Mouse (Mus musculus): Measurements from ENCODE around the gene A630095N17Rik. TPM values are rescaled to one million over a fixed set of nuclear protein-coding genes. Genes with fewer than 3 reads are reported as not detected.

A630095N17Rik gene
- polyA plus RNA-seq, 1 experiment from 2014 or later = not detected

DNA sequence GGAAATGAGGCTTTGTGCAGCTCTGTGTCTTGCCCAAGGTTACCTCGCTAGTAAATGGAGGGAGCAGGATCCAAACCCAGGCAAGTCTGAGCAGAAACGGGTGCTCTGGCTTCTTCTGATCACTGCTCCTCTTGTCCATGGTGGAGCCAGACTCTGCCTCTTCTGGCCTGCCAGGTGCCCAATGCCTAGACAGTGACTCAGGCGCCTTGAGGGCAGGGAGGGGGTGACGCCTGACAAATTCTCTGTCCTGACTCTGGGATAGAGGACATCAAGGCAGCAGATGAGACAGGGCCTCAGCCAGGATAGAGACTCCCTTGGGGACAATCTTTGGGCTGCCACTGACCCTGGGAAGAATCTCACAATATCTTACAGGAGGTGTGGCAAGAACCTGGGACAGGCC, 678 bp downstream of the A630095N17Rik start:
- H3K4me3 ChIP-seq (replicated peaks; ENCODE audit: low read depth, low read length) = no peak overlapping the region
- no peaks in the 10 kb centered on the region for H3K9me3 ChIP-seq (ENCODE audit: control insufficient read depth, low read length)
- H3K27ac ChIP-seq (replicated peaks; ENCODE audit: low read depth, low read length) = no peak overlapping the region
- no peaks in the 10 kb centered on the region for H3K36me3 ChIP-seq (ENCODE audit: control insufficient read depth, insufficient read depth, low read length)
- H3K9ac ChIP-seq (replicated peaks; ENCODE audit: low read length) = no peak overlapping the region
- DNase-seq = no peak
- no peak for ATAC-seq (ENCODE audit: low FRiP score, low TSS enrichment)
- H3K4me2 ChIP-seq (ENCODE audit: low read length) = no peak overlapping the region
- H3K4me1 ChIP-seq (ENCODE audit: control insufficient read depth, insufficient read depth, low read length) = no peaks in the 10 kb centered on the region
- 78% methylated on average over 4 of the region's 4 CpGs for WGBS
- no peaks in the 10 kb centered on the region for H3K27me3 ChIP-seq (ENCODE audit: control insufficient read depth, insufficient read depth, low read length)

DNA sequence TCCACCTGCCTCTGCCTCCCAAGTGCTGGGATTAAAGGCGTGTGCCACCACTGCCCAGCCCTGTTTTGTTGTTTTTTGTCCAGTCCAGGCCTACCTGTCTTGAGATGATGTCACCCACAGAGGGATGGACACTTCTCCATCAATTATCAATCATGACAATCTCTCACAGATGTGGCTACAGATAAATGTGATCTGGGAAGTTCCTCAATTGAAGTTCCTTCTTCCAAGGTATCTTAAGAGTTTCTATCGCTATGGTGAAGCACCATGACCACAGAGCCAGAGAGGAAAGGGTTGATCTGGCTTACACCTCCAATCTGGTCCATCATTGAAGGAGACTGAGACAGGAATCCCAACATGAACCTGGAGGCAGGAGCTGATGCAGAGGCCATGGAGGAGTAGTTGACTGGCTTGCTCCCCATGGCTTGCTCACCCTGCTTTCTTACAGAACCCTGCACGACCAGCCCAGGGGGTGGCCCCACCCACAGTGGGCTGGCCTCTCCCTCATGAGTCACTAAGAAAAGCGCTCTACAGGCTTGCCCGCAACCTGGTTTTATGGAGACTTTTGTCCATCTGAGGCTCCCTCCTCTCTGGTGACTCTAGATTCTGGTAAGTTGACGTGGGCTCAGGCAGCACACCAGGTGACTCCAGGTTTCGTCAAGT, 1.4 kb downstream of the A630095N17Rik start:
- no peak overlapping the region for H3K9ac ChIP-seq (replicated peaks; ENCODE audit: low read length)
- no peaks in the 10 kb centered on the region for H3K27me3 ChIP-seq (ENCODE audit: control insufficient read depth, insufficient read depth, low read length)
- H3K27ac ChIP-seq (replicated peaks; ENCODE audit: low read depth, low read length) = no peak overlapping the region
- H3K9me3 ChIP-seq (ENCODE audit: control insufficient read depth, low read length) = no peaks in the 10 kb centered on the region
- H3K4me2 ChIP-seq (ENCODE audit: low read length) = no peak overlapping the region
- DNase-seq (no peak), ATAC-seq (ENCODE audit: low FRiP score, low TSS enrichment) (no peak)
- WGBS = 75% methylated on average over 7 of the region's 7 CpGs
- no peaks in the 10 kb centered on the region for H3K36me3 ChIP-seq (ENCODE audit: control insufficient read depth, insufficient read depth, low read length)
- H3K4me3 ChIP-seq (replicated peaks; ENCODE audit: low read depth, low read length) = no peak overlapping the region
- H3K4me1 ChIP-seq (ENCODE audit: control insufficient read depth, insufficient read depth, low read length) = no peaks in the 10 kb centered on the region

DNA sequence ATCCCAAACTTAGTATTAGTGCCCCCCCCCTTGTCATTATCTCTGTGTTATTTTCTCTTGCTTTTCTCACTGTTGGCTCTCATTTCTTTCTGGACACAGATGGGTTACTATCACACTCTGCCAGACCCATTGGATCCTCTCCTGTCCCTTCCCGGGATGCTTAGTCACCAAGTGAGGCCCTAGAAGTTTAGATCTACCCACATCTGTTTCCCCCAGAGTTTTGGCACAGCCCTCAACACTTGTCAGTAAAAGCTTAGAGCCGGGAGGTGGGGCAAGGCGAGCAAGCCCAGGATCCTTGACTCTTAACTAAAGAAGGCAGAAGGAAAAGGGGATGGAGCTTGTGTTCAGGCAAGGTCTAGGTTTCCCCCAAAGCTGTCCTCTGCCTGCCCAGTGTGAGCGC, 2.7 kb downstream of the A630095N17Rik start:
- ATAC-seq (ENCODE audit: low FRiP score, low TSS enrichment) = no peak
- no peak for DNase-seq
- Histone ChIP-seq H3K27ac (replicated peaks; ENCODE audit: low read depth, low read length) (no peak overlapping the region), H3K36me3 (ENCODE audit: control insufficient read depth, insufficient read depth, low read length) (no peaks in the 10 kb centered on the region), H3K9ac (replicated peaks; ENCODE audit: low read length) (no peak overlapping the region), H3K4me2 (ENCODE audit: low read length) (no peak overlapping the region), H3K9me3 (ENCODE audit: control insufficient read depth, low read length) (no peaks in the 10 kb centered on the region), H3K4me3 (replicated peaks; ENCODE audit: low read depth, low read length) (no peak overlapping the region), H3K4me1 (ENCODE audit: control insufficient read depth, insufficient read depth, low read length) (no peaks in the 10 kb centered on the region), H3K27me3 (ENCODE audit: control insufficient read depth, insufficient read depth, low read length) (no peaks in the 10 kb centered on the region)
- 70% methylated on average over 4 of the region's 4 CpGs for WGBS

DNA sequence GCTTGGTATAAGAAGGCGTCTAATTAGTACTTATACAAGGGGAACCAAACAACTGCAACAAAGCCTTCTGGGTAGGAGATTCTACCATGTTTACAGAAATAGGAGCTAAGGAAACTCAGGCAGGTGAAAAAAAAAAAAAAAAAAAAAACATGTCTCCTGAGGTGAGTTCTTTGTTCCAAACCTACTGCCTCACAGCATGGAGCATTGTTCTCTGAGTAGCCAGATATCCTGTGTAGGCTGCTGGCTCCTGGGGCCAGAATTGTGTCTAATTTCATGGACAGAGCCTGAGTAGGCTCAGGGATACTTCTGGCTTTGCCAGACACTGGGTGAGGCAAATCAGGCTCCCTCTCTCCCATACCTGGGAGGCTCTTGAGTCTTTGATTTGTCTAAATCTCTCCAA, 4.2 kb downstream of the A630095N17Rik start:
- H3K4me3 ChIP-seq (replicated peaks; ENCODE audit: low read depth, low read length) = no peak overlapping the region
- ATAC-seq (ENCODE audit: low FRiP score, low TSS enrichment) (no peak), DNase-seq (no peak)
- H3K27ac ChIP-seq (replicated peaks; ENCODE audit: low read depth, low read length) = no peak overlapping the region
- no peaks in the 10 kb centered on the region for H3K27me3 ChIP-seq (ENCODE audit: control insufficient read depth, insufficient read depth, low read length)
- H3K9ac ChIP-seq (replicated peaks; ENCODE audit: low read length) = no peak overlapping the region
- H3K4me1 ChIP-seq (ENCODE audit: control insufficient read depth, insufficient read depth, low read length) = no peaks in the 10 kb centered on the region
- H3K4me2 ChIP-seq (ENCODE audit: low read length) = no peak overlapping the region
- no peaks in the 10 kb centered on the region for H3K9me3 ChIP-seq (ENCODE audit: control insufficient read depth, low read length)
- WGBS = 74% methylated on average over 1 of the region's 1 CpGs
- no peaks in the 10 kb centered on the region for H3K36me3 ChIP-seq (ENCODE audit: control insufficient read depth, insufficient read depth, low read length)

DNA sequence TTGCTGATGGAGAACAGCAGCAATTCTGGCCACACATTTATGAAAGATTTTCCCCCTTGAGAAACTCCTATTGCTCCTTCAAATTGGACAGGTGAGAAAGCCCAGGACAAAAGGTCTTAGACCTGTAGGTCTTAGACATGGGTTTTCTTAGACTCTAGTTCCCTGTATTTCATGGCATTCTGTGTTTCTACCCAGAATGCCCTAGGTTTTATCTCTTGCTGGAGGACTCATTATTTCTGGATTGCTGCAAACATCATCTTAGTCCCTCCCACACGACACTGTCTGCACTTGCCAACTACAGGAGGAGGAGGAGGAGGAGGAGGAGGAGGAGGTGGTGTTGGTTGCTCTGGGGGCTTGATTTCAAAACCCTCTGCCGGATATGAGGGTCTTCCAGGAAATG, 5.8 kb downstream of the A630095N17Rik start:
- WGBS = 69% methylated on average over 2 of the region's 2 CpGs
- Histone ChIP-seq H3K4me3 (replicated peaks; ENCODE audit: low read depth, low read length) (no peak overlapping the region), H3K9me3 (ENCODE audit: control insufficient read depth, low read length) (no peaks in the 10 kb centered on the region), H3K27me3 (ENCODE audit: control insufficient read depth, insufficient read depth, low read length) (peaks cover 7% of the 10 kb centered on the region; the same call in 1 of the 2 replicates), H3K4me2 (ENCODE audit: low read length) (no peak overlapping the region), H3K4me1 (ENCODE audit: control insufficient read depth, insufficient read depth, low read length) (no peaks in the 10 kb centered on the region), H3K9ac (replicated peaks; ENCODE audit: low read length) (no peak overlapping the region), H3K27ac (replicated peaks; ENCODE audit: low read depth, low read length) (no peak overlapping the region), H3K36me3 (ENCODE audit: control insufficient read depth, insufficient read depth, low read length) (no peaks in the 10 kb centered on the region)
- ATAC-seq (ENCODE audit: low FRiP score, low TSS enrichment) = no peak
- DNase-seq = no peak

DNA sequence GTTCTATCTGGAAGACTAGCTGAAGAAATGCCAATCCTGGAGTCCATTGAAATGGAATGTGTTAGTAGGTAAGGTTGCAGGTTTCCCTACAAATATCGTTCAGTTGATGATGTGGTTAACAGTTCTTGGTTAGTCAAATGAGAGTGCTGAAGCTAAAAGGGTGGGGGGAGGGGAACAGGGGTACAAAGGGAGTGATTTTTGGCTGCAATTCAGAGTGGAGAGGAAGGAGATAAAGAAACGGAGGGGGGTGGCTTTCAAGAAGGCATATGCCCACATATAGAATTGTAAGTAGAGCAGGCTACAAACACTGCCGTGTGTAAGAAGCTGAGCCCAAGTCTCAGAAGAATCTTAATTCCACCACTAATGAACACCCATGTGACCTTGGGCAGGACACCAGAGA, 6.4 kb downstream of the A630095N17Rik start:
- Histone ChIP-seq H3K27me3 (ENCODE audit: control insufficient read depth, insufficient read depth, low read length) (peaks cover 13% of the 10 kb centered on the region), H3K36me3 (ENCODE audit: control insufficient read depth, insufficient read depth, low read length) (no peaks in the 10 kb centered on the region), H3K9ac (replicated peaks; ENCODE audit: low read length) (no peak overlapping the region), H3K4me3 (replicated peaks; ENCODE audit: low read depth, low read length) (no peak overlapping the region), H3K9me3 (ENCODE audit: control insufficient read depth, low read length) (no peaks in the 10 kb centered on the region), H3K4me2 (ENCODE audit: low read length) (no peak overlapping the region), H3K27ac (replicated peaks; ENCODE audit: low read depth, low read length) (no peak overlapping the region), H3K4me1 (ENCODE audit: control insufficient read depth, insufficient read depth, low read length) (no peaks in the 10 kb centered on the region)
- 72% methylated on average over 3 of the region's 3 CpGs for WGBS
- DNase-seq (no peak), ATAC-seq (ENCODE audit: low FRiP score, low TSS enrichment) (no peak)

DNA sequence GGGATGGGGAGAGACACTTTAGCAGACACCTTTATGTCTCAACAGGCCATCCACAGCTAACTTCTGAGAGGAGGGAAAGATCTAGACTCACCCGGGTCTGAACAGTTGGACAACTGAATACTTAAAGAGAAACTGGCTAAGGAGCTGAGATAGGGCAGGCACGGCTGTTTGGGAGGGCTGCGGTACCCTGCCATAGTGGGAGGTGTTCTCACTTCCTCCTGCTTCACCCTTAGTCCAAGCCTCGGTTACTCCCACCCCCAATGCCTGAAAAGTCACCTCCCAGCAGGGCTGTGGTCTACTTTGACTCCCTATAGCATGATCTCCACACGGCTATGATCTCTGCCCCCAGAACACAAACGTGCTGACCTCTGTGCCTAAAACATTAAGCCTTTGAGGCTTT, 8.4 kb downstream of the A630095N17Rik start:
- Histone ChIP-seq H3K27ac (replicated peaks; ENCODE audit: low read depth, low read length) (no peak overlapping the region), H3K4me2 (ENCODE audit: low read length) (no peak overlapping the region), H3K36me3 (ENCODE audit: control insufficient read depth, insufficient read depth, low read length) (no peaks in the 10 kb centered on the region), H3K9me3 (ENCODE audit: control insufficient read depth, low read length) (no peaks in the 10 kb centered on the region), H3K4me3 (replicated peaks; ENCODE audit: low read depth, low read length) (no peak overlapping the region), H3K9ac (replicated peaks; ENCODE audit: low read length) (no peak overlapping the region), H3K4me1 (ENCODE audit: control insufficient read depth, insufficient read depth, low read length) (peaks cover 13% of the 10 kb centered on the region), H3K27me3 (ENCODE audit: control insufficient read depth, insufficient read depth, low read length) (peaks cover 27% of the 10 kb centered on the region)
- WGBS = 78% methylated on average over 6 of the region's 6 CpGs
- no peak for DNase-seq
- ATAC-seq (ENCODE audit: low FRiP score, low TSS enrichment) = no peak

DNA sequence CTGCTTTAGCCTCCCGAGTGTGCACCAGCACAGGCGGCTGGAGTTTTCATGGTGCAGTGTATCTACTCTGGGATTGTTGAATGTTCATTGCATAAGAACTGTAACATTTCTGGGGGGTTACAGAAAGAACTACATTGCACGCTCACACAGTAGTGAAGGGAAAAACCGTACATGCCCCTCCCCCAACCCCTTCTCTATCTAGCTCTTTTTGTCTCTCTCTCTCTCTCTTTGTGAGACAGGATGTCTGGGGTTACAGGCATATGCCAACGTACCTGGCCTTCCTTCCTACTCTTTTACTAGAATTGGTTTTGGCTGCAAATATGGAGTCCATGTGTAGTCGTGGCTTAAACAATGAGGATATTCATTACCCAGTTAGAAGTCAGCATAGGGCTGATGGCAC, 9.0 kb downstream of the A630095N17Rik start:
- peaks cover 17% of the 10 kb centered on the region for H3K4me1 ChIP-seq (ENCODE audit: control insufficient read depth, insufficient read depth, low read length)
- WGBS = 85% methylated on average over 6 of the region's 6 CpGs
- no peak for DNase-seq
- H3K9me3 ChIP-seq (ENCODE audit: control insufficient read depth, low read length) = no peaks in the 10 kb centered on the region
- peaks cover 33% of the 10 kb centered on the region for H3K27me3 ChIP-seq (ENCODE audit: control insufficient read depth, insufficient read depth, low read length)
- no peak overlapping the region for H3K4me2 ChIP-seq (ENCODE audit: low read length)
- H3K9ac ChIP-seq (replicated peaks; ENCODE audit: low read length) = no peak overlapping the region
- no peaks in the 10 kb centered on the region for H3K36me3 ChIP-seq (ENCODE audit: control insufficient read depth, insufficient read depth, low read length)
- H3K27ac ChIP-seq (replicated peaks; ENCODE audit: low read depth, low read length) = no peak overlapping the region
- ATAC-seq (ENCODE audit: low FRiP score, low TSS enrichment) = no peak
- H3K4me3 ChIP-seq (replicated peaks; ENCODE audit: low read depth, low read length) = no peak overlapping the region

DNA sequence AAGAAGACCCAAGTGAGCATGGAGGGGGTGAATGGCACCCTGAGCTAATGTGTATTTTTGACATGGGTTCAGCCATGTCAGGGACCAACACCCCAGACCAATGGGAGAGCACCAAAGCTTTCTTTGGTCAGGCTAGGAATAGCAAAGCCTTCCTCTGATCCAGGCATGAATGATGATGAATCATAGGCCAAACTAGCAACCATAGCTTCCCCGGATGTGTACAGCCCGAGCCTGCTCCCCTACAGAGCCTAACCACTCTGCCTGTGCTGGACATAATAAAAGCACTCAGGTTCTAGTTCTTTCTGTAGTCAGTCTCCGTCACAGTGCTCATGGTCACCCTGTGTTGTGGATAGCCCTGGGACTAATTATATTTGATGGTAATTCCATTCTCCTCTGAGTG, 10.4 kb downstream of the A630095N17Rik start:
- Histone ChIP-seq H3K4me1 (ENCODE audit: control insufficient read depth, insufficient read depth, low read length) (peaks cover 17% of the 10 kb centered on the region), H3K27me3 (ENCODE audit: control insufficient read depth, insufficient read depth, low read length) (peaks cover 46% of the 10 kb centered on the region), H3K4me2 (ENCODE audit: low read length) (no peak overlapping the region), H3K9me3 (ENCODE audit: control insufficient read depth, low read length) (no peaks in the 10 kb centered on the region), H3K4me3 (replicated peaks; ENCODE audit: low read depth, low read length) (no peak overlapping the region), H3K27ac (replicated peaks; ENCODE audit: low read depth, low read length) (no peak overlapping the region), H3K9ac (replicated peaks; ENCODE audit: low read length) (no peak overlapping the region), H3K36me3 (ENCODE audit: control insufficient read depth, insufficient read depth, low read length) (no peaks in the 10 kb centered on the region)
- ATAC-seq (ENCODE audit: low FRiP score, low TSS enrichment) (no peak), DNase-seq (no peak)
- WGBS = 75% methylated on average over 3 of the region's 3 CpGs
